Mouse (Mus musculus) heart, postnatal 4 days (tissue): ENCODE measurements around the gene Olfr191. TPM values are rescaled to one million over a fixed set of nuclear protein-coding genes. Genes with fewer than 3 reads are reported as not detected.
"Not testable (repeated sequence)": the region's sequence is repeated elsewhere in the genome, so short reads cannot be mapped to it uniquely, and the experiment has no call there.

ENCODE experiments used
- DNase-seq: peaks from one replicate; pipeline ENCODE4 v3.0.0; 2021
- total RNA-seq, 2 experiments: library from RNA; stranded (reverse); gene quantifications; 2 replicates each; pipeline ENCODE4 v1.2.3; 2021

The Olfr191 gene
- not detected for total RNA-seq

DNA sequence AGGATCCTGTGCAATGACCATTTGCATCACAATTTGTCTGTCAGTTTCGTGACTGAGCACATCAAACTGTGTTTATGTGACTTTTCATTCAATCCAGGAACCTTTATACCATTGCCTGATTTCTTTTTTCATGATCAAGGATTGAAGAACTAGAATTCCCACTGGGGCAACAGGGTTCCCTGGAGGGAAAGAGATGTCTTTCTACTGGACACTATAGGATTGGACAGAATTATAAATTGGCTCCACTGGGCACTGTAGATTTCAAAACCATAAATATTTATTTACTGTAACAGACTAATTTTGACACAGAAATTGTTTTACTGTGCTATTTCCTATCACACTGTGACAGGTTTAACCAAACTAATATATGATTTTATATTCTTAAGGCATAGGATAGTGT is at the start of gene Olfr191:
Gene Olfr191 (minus strand): TSS at position 101 of the 400 bp plus-strand sequence.
- not testable (repeated sequence) for DNase-seq

DNA sequence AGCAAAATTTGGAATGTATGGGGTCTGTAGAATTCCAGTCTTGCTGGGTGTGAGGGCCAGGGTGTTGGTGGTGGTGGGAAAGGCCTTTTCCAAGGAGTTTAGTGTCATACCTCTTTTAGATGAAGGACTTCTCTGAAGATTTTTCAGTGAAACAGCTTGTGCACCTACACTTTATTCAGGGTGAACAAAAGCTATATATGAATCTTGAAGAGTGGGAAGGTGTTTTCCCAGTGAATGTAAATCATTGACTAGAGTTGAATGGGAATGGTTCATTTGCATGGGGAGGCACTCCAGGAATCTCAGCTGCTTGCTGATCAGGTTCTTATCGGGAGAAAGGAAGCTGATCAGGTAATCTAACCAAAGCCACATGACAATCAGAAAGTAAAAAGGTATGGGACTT is 41.1 kb upstream of the Olfr191 start:
- DNase-seq, result no peak

DNA sequence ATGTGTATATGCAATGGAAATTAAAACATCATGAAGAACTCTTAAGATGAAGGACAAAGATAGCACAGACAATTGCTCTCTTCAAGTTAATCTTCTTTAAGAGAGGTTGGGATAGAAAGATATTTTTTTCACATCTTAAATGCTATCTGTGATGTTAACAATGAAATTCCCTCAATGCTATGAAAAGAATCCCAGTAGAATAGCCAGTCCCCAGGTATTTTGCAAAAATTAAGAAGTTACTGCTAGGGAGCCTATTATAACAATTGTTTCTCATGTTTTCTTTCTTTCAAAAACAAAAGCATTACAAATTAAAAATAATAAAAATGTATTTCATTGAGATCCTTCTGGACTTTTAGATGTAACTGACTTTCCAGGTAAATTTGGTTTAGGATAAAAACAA is 31.3 kb upstream of the Olfr191 start, which contains the start of gene Olfr194:
Gene Olfr194 (minus strand): TSS at position 101 of the 400 bp plus-strand sequence.
- no peak for DNase-seq

DNA sequence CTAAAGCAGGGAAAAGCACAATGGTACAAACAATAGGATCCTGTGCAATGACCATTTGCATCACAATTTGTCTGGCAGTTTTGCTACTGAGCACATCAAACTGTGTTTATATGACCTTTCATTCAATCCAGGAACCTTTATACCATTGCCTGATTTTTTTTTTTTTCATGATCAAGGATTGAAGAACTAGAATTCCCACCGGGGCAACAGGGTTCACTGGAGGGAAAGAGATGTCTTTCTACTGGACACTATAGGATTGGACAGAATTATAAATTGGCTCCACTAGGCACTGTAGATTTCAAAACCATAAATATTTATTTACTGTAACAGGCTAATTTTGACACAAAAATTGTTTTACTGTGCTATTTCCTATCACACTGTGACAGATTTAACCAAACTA is 22.2 kb upstream of the Olfr191 start, which contains the start of gene Olfr193:
Gene Olfr193 (minus strand): TSS at position 101 of the 400 bp plus-strand sequence.
- no peak for DNase-seq

DNA sequence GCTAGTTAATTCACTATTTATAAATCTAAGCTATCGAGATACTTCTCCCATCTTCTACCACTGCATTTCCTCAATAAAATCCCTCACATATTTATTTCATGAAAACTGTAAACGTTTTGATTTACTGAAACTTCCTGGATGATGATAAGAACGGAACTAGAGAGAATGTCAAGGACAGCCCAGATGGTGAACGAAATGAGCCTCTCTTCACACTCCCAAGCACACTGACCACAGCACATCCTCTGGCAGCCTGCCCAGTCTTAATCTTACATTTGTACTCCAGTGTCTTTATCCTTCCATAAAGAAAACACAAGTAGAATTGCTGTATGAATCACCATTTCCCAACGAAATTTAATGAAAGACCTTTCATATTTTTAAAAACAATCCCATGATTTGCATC is 18.9 kb upstream of the Olfr191 start:
- not testable (repeated sequence) for DNase-seq

DNA sequence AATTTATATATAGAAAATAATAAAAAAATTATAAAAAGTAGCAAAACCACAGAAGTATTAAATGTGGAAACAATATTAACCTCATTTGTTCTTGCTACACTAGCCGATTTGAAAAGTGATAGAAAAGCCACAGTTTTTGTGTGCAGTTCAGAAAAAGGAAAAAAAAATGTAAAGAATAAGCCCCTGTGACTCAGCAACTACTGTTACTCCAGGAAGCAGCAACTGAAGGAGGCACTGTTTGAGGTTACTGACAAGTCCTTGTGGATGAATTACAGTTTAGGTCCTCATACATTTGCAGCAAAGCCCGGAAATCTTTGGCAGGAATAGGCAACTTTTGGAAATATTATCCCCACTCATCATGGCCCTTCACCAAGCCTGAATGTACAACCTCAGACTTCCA is 15.7 kb upstream of the Olfr191 start:
- no peak for DNase-seq

DNA sequence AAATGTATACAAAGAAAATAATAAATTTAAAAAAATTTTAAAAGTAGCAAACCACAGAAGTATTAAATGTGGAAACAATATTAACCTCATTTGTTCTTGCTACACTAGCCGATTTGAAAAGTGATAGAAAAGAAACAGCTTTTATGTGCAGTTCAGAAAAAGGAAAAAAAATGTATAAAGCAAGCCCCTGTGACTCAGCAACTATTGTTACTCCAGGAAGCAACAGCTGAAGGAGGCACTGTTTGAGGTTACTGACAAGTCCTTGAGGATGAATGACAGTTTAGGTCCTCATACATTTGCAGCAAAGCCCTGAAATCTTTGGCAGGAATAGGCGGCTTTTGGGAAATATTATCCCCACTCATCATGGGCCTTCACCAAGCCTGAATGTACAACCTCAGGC is 8.5 kb downstream of the Olfr191 start:
- not testable (repeated sequence) for DNase-seq

DNA sequence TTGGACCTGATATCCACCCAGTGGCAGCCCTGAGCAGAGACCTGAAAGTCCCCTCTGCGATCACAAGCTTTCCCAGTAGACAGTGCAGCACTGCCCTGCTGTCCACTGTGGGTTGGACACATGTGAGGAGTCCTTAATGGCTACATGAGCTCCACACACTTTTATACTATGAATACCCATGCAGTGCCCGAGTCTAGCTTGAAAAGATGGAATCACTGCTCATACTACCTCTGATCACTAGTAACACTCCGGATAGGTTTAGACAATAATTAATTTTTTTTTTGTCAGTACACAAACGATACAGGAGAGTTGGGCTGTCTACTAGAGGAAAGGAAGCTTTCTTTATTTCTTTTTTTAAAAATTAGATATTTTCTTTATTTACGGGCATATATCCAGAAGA is 11.7 kb downstream of the Olfr191 start, which contains the start of gene Olfr190:
Gene Olfr190 (minus strand): TSS at position 101 of the 400 bp plus-strand sequence.
- DNase-seq, result no peak

DNA sequence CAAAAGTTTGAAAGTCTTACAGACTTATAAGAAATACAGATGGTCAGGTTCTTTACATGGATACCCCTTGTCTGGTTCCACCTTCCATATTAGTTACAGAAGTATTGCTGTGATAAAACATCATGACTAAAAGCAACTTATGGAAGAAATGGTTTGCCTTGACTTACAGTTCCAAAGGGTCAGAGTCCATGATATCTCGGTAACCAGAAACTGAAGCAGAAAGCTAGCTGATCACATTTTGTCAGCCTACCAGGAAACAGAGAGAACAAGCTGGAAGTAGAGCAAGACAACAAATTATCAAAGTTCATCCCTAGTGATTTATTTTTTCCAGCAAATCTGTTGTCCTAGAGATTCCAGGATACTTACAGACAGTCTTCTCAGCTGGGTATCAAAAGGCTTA is 16.1 kb downstream of the Olfr191 start:
- no peak for DNase-seq

DNA sequence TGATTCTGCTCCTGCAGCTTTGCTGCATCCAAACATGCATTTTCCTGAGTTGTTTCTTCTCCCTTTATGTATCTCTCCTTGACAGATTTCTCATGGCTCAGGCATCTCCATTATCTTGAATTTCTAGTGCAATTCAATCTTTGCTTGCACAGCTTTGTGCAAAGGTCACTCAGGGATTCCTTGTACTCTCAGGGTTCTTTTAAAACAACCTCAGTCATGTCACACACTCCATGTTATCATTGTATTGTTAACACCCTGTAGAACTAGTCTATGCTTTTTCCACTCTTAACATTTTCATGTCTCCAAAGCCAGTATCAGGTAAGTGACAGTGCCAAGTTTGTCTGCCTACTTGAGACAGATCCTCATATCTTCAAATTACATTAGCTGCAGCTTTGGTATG is 17.9 kb downstream of the Olfr191 start:
- DNase-seq, result no peak

DNA sequence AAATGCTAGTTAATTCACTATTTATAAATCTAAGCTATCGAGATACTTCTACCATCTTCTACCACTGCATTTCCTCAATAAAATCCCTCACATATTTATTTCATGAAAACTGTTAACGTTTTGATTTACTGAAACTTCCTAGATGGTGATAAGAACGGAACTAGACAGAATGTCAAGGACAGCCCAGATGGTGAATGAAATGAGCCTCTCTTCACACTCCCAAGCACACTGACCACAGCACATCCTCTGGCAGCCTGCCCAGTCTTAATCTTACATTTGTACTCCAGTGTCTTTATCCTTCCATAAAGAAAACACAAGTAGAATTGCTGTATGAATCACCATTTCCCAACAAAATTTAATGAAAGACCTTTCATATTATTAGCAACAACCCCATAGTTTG is 27.2 kb downstream of the Olfr191 start:
- not testable (repeated sequence) for DNase-seq

DNA sequence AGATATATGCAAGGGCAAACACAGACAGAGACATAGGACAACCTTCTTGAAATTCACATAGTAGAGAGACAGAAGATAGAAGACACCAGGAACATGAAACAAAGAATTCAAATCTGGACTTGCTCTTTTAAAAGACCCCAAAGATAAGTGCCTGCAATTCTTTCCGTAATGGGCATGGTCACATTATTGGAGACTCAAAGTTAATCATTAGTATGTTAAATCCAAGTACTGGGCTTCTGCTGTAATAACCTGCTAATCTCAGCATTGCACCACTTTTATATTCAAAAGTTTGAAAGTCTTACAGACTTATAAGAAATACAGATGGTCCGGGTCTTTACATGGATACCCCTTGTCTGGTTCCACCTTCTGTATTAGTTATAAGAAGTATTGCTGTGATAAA is 40.3 kb downstream of the Olfr191 start:
- not testable (repeated sequence) for DNase-seq

DNA sequence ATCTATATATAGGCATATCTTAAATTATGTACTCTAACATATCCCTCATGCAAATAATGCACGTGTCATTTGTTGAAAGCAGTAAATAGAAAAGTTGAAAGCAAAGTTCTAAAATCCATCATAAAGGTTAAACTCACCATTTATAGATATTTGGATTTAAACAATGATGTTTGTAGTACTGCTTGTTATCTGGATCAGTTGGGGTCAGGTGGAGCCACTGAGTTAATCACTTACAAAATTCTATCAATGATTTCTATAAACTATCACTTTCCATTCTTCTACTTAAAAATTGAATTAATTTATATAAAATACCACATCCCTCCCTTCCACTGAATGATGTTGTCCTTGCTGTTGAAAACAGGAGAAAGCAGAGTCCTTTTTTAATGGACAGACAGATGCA is 40.8 kb downstream of the Olfr191 start:
- no peak for DNase-seq

DNA sequence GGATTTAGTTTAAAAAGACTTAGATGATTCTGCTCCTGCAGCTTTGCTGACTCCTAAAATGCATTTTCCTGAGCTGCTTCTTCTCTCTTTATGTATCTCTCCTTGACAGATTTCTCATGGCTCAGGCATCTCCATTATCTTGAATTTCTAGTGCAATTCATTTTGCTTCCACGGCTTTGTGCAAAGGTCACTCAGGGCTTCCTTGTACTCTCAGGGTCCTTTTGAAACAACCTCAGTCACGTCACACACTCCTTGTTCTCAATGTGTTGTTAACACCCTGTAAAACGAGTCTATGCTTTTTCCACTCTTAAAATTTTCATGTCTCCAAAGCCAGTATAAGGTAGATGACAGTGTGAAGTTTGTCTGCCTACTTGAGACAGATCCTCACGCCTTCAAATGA is 42.0 kb downstream of the Olfr191 start:
- DNase-seq, result no peak

DNA sequence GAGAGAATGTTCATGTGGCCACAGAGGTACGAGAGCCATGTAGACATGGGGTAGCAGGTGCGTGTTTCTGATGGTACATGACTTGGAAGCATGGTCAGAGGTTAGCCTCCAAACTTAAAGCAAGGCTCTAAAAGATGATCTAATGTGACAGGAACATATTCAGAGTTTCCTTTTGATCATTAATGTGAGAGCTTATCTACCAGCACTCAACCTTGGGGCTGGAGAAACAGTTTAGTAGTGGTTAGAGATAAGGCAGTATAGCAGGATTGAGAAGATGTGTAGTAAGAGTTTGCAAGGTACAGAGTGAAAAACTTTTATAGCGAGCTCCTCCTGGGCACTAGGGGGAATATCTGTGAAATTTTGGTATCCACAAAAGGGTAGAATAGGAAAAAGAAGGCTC is 43.8 kb downstream of the Olfr191 start:
- no peak for DNase-seq

DNA sequence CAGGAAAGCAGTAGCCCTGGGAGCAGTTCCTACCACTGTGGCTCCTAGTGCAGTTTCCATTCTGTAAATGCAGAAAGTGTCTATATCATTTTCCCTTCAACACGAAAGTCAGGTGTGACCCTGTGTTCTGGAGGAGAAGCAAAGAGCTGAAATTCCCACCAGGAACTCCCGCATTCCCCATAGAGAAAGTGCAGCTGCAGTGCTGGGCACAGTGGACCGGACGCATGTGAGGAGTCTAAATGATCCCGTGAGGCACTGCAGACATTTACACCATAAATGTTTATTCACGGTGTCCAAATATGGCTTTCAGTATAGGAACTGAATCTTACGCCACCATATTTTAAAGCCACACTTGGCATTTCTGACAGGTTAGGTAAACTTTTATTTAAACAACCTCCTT is 49.9 kb downstream of the Olfr191 start, which contains the start of gene Olfr187:
Gene Olfr187 (minus strand): TSS at position 58 of the 400 bp plus-strand sequence.
- DNase-seq, result no peak

Other genes with a start within 250 kb of the Olfr191 start
- not detected for gene Olfr177, start 215.1 kb downstream of the Olfr191 start, total RNA-seq
- not detected for gene Olfr178, start 197.8 kb downstream of the Olfr191 start, total RNA-seq
- gene Olfr181, start 161.1 kb downstream of the Olfr191 start, total RNA-seq, result not detected
- gene Olfr180, start 160.4 kb downstream of the Olfr191 start, total RNA-seq, result not detected
- not detected for gene Olfr183, start 94.5 kb downstream of the Olfr191 start, total RNA-seq
- not detected for gene Olfr186, start 59.5 kb downstream of the Olfr191 start, total RNA-seq
- not detected for gene Olfr187, start 50.1 kb downstream of the Olfr191 start, total RNA-seq
- not detected for gene Olfr190, start 11.8 kb downstream of the Olfr191 start, total RNA-seq
- gene Olfr193, start 22.1 kb upstream of the Olfr191 start, total RNA-seq, result not detected
- gene Olfr194, start 31.2 kb upstream of the Olfr191 start, total RNA-seq, result not detected
- gene Olfr195, start 57.2 kb upstream of the Olfr191 start, total RNA-seq, result not detected
- gene Olfr196, start 80.6 kb upstream of the Olfr191 start, total RNA-seq, result not detected
- gene Olfr198, start 113.7 kb upstream of the Olfr191 start, total RNA-seq, result not detected
- gene Olfr199, start 129.9 kb upstream of the Olfr191 start, total RNA-seq, result not detected
- not detected for gene Olfr201, start 182.8 kb upstream of the Olfr191 start, total RNA-seq
- gene Olfr202, start 197.0 kb upstream of the Olfr191 start, total RNA-seq, result not detected
- gene Olfr203, start 209.1 kb upstream of the Olfr191 start, total RNA-seq, result not detected
- gene Olfr204, start 228.4 kb upstream of the Olfr191 start, total RNA-seq, result not detected
- not detected for gene Olfr205, start 241.3 kb upstream of the Olfr191 start, total RNA-seq